Mouse (Mus musculus): ENCODE results near the gene Hnrnpll. TPM values are rescaled to one million over a fixed set of nuclear protein-coding genes. Genes with fewer than 3 reads are reported as not detected.

Gene Hnrnpll
- total and polyA plus RNA-seq, 2 experiments from 2014 or later = 19.0 to 37.5 TPM

GRCm38 (mm10) chr17:79981348-79981747, 80.8 kb downstream of the Hnrnpll start:
- Histone ChIP-seq H3K9ac (replicated peaks; ENCODE audit: low read depth, low read length) (no peak overlapping the region), H3K9me3 (replicated peaks; ENCODE audit: control insufficient read depth, low read length) (no peaks in the 10 kb centered on the region), H3K4me1 (ENCODE audit: control insufficient read depth, insufficient read depth) (0 out of 2 replicates have a peak, but pooled peaks cover 3% of the 10 kb centered on the region), H3K27me3 (ENCODE audit: control insufficient read depth, insufficient read depth, low read length) (no peaks in the 10 kb centered on the region), H3K27ac (ENCODE audit: low read depth) (peak overlapping the region; percentile 60; the same call in 1 of the 2 replicates), H3K4me2 (ENCODE audit: low read depth, low read length) (no peak overlapping the region), H3K36me3 (replicated peaks; ENCODE audit: control insufficient read depth, insufficient read depth, low read length) (no peaks in the 10 kb centered on the region), H3K4me3 (ENCODE audit: low read depth, low read length) (no peak overlapping the region)
- DNase-seq (ENCODE audit: low spot score) (no peak), ATAC-seq (ENCODE audit: insufficient read depth, low read depth) (no peak)
- TF ChIP-seq EP300 (IDR thresholded peaks at IDR 0.05; ENCODE audit: low read depth) (no peak), CTCF (IDR thresholded peaks at IDR 0.05; ENCODE audit: low read depth) (no peak)
- WGBS = 81% methylated on average over 6 of the region's 6 CpGs

GRCm38 (mm10) chr17:79980421-79981120, 81.6 kb downstream of the Hnrnpll start:
- Histone ChIP-seq H3K36me3 (replicated peaks; ENCODE audit: control insufficient read depth, insufficient read depth, low read length) (no peaks in the 10 kb centered on the region), H3K9me3 (replicated peaks; ENCODE audit: control insufficient read depth, low read length) (no peaks in the 10 kb centered on the region), H3K27ac (ENCODE audit: low read depth) (peak overlapping the region; percentile 20; the same call in 1 of the 2 replicates), H3K4me3 (ENCODE audit: low read depth, low read length) (no peak overlapping the region), H3K9ac (replicated peaks; ENCODE audit: low read depth, low read length) (no peak overlapping the region), H3K4me2 (ENCODE audit: low read depth, low read length) (no peak overlapping the region), H3K27me3 (ENCODE audit: control insufficient read depth, insufficient read depth, low read length) (no peaks in the 10 kb centered on the region), H3K4me1 (ENCODE audit: control insufficient read depth, insufficient read depth) (peaks cover 9% of the 10 kb centered on the region; the same call in 1 of the 2 replicates)
- no peak for DNase-seq (ENCODE audit: low spot score)
- no peak for TF ChIP-seq EP300 (IDR thresholded peaks at IDR 0.05; ENCODE audit: low read depth)
- no peak for TF ChIP-seq CTCF (IDR thresholded peaks at IDR 0.05; ENCODE audit: low read depth)
- no peak for ATAC-seq (ENCODE audit: insufficient read depth, low read depth)
- 74% methylated on average over 10 of the region's 10 CpGs for WGBS

Other genes with a start within 250 kb of the Hnrnpll start
- gene Atl2, start 166.2 kb downstream of the Hnrnpll start, total RNA-seq (2014; rRNA removed; ENCODE audit: low replicate concordance) = 11.3 and 17.7 TPM in 2 replicates
- 18.4 and 20.2 TPM in 2 replicates for gene Atl2, start 166.2 kb downstream of the Hnrnpll start, polyA plus RNA-seq (2015; fragmentation: Nextera tagmentation; extraction: Ambion mirVana)
- gene Galm, start 65.1 kb upstream of the Hnrnpll start, total RNA-seq (2014; rRNA removed; ENCODE audit: low replicate concordance) = 15.4 and 19.7 TPM in 2 replicates
- 9.6 and 10.7 TPM in 2 replicates for gene Galm, start 65.1 kb upstream of the Hnrnpll start, polyA plus RNA-seq (2015; fragmentation: Nextera tagmentation; extraction: Ambion mirVana)
- gene Srsf7, start 145.0 kb upstream of the Hnrnpll start, total RNA-seq (2014; rRNA removed; ENCODE audit: low replicate concordance) = 84.3 and 86.2 TPM in 2 replicates
- 151 and 154 TPM in 2 replicates for gene Srsf7, start 145.0 kb upstream of the Hnrnpll start, polyA plus RNA-seq (2015; fragmentation: Nextera tagmentation; extraction: Ambion mirVana)
- gene Ttc39d, start 145.1 kb upstream of the Hnrnpll start, total RNA-seq (2014; rRNA removed; ENCODE audit: low replicate concordance) = 1.0 TPM in 1 of 2 replicates, not detected in the other
- gene Ttc39d, start 145.1 kb upstream of the Hnrnpll start, polyA plus RNA-seq (2015; fragmentation: Nextera tagmentation; extraction: Ambion mirVana) = 0.05 and 0.08 TPM in 2 replicates
- 0.54 and 4.7 TPM in 2 replicates for gene Gemin6, start 162.1 kb upstream of the Hnrnpll start, total RNA-seq (2014; rRNA removed; ENCODE audit: low replicate concordance)
- 13.3 and 14.6 TPM in 2 replicates for gene Gemin6, start 162.1 kb upstream of the Hnrnpll start, polyA plus RNA-seq (2015; fragmentation: Nextera tagmentation; extraction: Ambion mirVana)
- 3.9 and 11.7 TPM in 2 replicates for gene Morn2, start 227.9 kb upstream of the Hnrnpll start, total RNA-seq (2014; rRNA removed; ENCODE audit: low replicate concordance)
- gene Morn2, start 227.9 kb upstream of the Hnrnpll start, polyA plus RNA-seq (2015; fragmentation: Nextera tagmentation; extraction: Ambion mirVana) = 20.4 and 20.6 TPM in 2 replicates
- gene Dhx57, start 228.1 kb upstream of the Hnrnpll start, total RNA-seq (2014; rRNA removed; ENCODE audit: low replicate concordance) = 3.7 and 7.7 TPM in 2 replicates
- gene Dhx57, start 228.1 kb upstream of the Hnrnpll start, polyA plus RNA-seq (2015; fragmentation: Nextera tagmentation; extraction: Ambion mirVana) = 2.9 and 3.0 TPM in 2 replicates
- not detected in 2 replicates for gene Arhgef33, start 245.1 kb upstream of the Hnrnpll start, total RNA-seq (2014; rRNA removed; ENCODE audit: low replicate concordance)
- gene Arhgef33, start 245.1 kb upstream of the Hnrnpll start, polyA plus RNA-seq (2015; fragmentation: Nextera tagmentation; extraction: Ambion mirVana) = 0.86 and 2.0 TPM in 2 replicates